Mouse (Mus musculus) embryonic facial prominence, embryonic 12.5 days (tissue): ENCODE results near the gene Cdc42ep3. TPM values are rescaled to one million over a fixed set of nuclear protein-coding genes. Genes with fewer than 3 reads are reported as not detected.

ENCODE experiments used
- ATAC-seq: fragments of 200-750 bp; cut with Nextera tagmentation; 2 replicates; pipeline ENCODE4 v1.8.0; 2017; ENCODE audit not compliant: insufficient number of reproducible peaks, insufficient read depth, low FRiP score, low TSS enrichment
- H3K27ac ChIP-seq: fragments of 300-500 bp; sonication (generic); 2 replicates; pipeline ENCODE4 v1.5.1; 2016; ENCODE audit warnings: mild to moderate bottlenecking
- H3K27me3 ChIP-seq: fragments of 300-500 bp; sonication (generic); 2 replicates; pipeline ENCODE4 v1.6.1; 2016; ENCODE audit warnings: mild to moderate bottlenecking, moderate library complexity
- H3K36me3 ChIP-seq: fragments of 300-500 bp; sonication (generic); 2 replicates; pipeline ENCODE4 v1.6.1; 2016; ENCODE audit warnings: mild to moderate bottlenecking
- H3K4me1 ChIP-seq: fragments of 300-500 bp; sonication (generic); 2 replicates; pipeline ENCODE4 v1.6.1; 2016
- H3K4me2 ChIP-seq: fragments of 300-500 bp; sonication (generic); replicated peaks from 2 replicates; pipeline ENCODE4 v1.6.1; 2016; ENCODE audit warnings: mild to moderate bottlenecking, moderate library complexity
- H3K4me3 ChIP-seq: fragments of 300-500 bp; sonication (generic); 2 replicates; pipeline ENCODE4 v1.5.1; 2016; ENCODE audit warnings: mild to moderate bottlenecking
- H3K9ac ChIP-seq: fragments of 300-500 bp; sonication (generic); 2 replicates; pipeline ENCODE4 v1.6.1; 2016; ENCODE audit warnings: mild to moderate bottlenecking, moderate library complexity
- H3K9me3 ChIP-seq: fragments of 300-500 bp; sonication (generic); 2 replicates; pipeline ENCODE4 v1.6.1; 2016; ENCODE audit warnings: mild to moderate bottlenecking, moderate library complexity
- WGBS: fragments of 180-500 bp; shearing (Covaris S2); methylation state at CpG from one replicate; pipeline ENCODE4 v1.1.7; 2016; 5-methylcytosine and 5-hydroxymethylcytosine counted together
- polyA plus RNA-seq: library from polyadenylated mRNA; unstranded; fragments of >200 nt; fragmentation: Nextera tagmentation; extraction: Ambion mirVana; gene quantifications from 2 replicates; pipeline ENCODE4 v1.2.1, GENCODE M21; 2016

Gene Cdc42ep3
- polyA plus RNA-seq, 1 experiment from 2014 or later: 61.5 TPM

GRCm38 (mm10) chr17:79356071-79356601, 1.2 kb upstream of the Cdc42ep3 start:
- H3K4me1 ChIP-seq: peaks cover 20% of the 10 kb centered on the region
- H3K36me3 ChIP-seq: no peaks in the 10 kb centered on the region
- no peak overlapping the region for H3K27ac ChIP-seq
- peak overlapping the region; percentile 99 for H3K4me2 ChIP-seq
- peak overlapping the region; percentile 68; the same call in 1 of the 2 replicates for H3K9ac ChIP-seq
- H3K9me3 ChIP-seq: no peaks in the 10 kb centered on the region
- 0 out of 2 replicates have a peak, but pooled peaks cover 3% of the 10 kb centered on the region for H3K27me3 ChIP-seq
- H3K4me3 ChIP-seq: peak overlapping the region; percentile 76
- 5% methylated on average over 24 of the region's 24 CpGs for WGBS
- ATAC-seq: no peak

- Histone ChIP-seq H3K4me3 (peak overlapping the region; percentile 76), H3K36me3 (no peaks in the 10 kb centered on the region), H3K27ac (peak overlapping the region; percentile 67), H3K4me1 (peaks cover 24% of the 10 kb centered on the region), H3K27me3 (0 out of 2 replicates have a peak, but pooled peaks cover 3% of the 10 kb centered on the region), H3K9ac (peak overlapping the region; percentile 68), H3K4me2 (peak overlapping the region; percentile 99), H3K9me3 (no peaks in the 10 kb centered on the region)
- WGBS: under 1% methylated on average over 59 of the region's 59 CpGs
- peak; percentile 48 for ATAC-seq
Measured at GRCm38 (mm10) chr17:79355271-79355991, 540 bp upstream of the Cdc42ep3 start.

GRCm38 (mm10) chr17:79354174-79354443, 782 bp downstream of the Cdc42ep3 start:
- Histone ChIP-seq H3K4me1 (peaks cover 29% of the 10 kb centered on the region), H3K27ac (peak overlapping the region; percentile 80), H3K27me3 (0 out of 2 replicates have a peak, but pooled peaks cover 3% of the 10 kb centered on the region), H3K4me2 (peak overlapping the region; percentile 99), H3K36me3 (no peaks in the 10 kb centered on the region), H3K4me3 (peak overlapping the region; percentile 76), H3K9ac (peak overlapping the region; percentile 68), H3K9me3 (no peaks in the 10 kb centered on the region)
- no peak for ATAC-seq
- under 1% methylated on average over 6 of the region's 6 CpGs for WGBS

- Histone ChIP-seq H3K36me3 (no peaks in the 10 kb centered on the region), H3K27ac (peak overlapping the region; percentile 80; the same call in 1 of the 2 replicates), H3K4me2 (peak overlapping the region; percentile 99), H3K4me1 (peaks cover 29% of the 10 kb centered on the region), H3K4me3 (peak overlapping the region; percentile 76), H3K9me3 (no peaks in the 10 kb centered on the region), H3K27me3 (0 out of 2 replicates have a peak, but pooled peaks cover 3% of the 10 kb centered on the region), H3K9ac (peak overlapping the region; percentile 68)
- 3% methylated on average over 16 of the region's 16 CpGs for WGBS
- ATAC-seq: no peak
Measured at GRCm38 (mm10) chr17:79353446-79354173, 1.3 kb downstream of the Cdc42ep3 start.

- no peaks in the 10 kb centered on the region for H3K9me3 ChIP-seq
- 80% methylated on average over 11 of the region's 11 CpGs for WGBS
- no peak for ATAC-seq
- no peaks in the 10 kb centered on the region for H3K27me3 ChIP-seq
- peaks cover 5% of the 10 kb centered on the region; the same call in 1 of the 2 replicates for H3K36me3 ChIP-seq
- H3K4me1 ChIP-seq: peaks cover 27% of the 10 kb centered on the region
- no peak overlapping the region for H3K27ac ChIP-seq
- no peak overlapping the region for H3K4me3 ChIP-seq
- no peak overlapping the region for H3K9ac ChIP-seq
- H3K4me2 ChIP-seq: no peak overlapping the region
Measured at GRCm38 (mm10) chr17:79350751-79351191, 4.1 kb downstream of the Cdc42ep3 start.

- no peak overlapping the region for H3K4me2 ChIP-seq
- WGBS: 82% methylated on average over 4 of the region's 4 CpGs
Measured at GRCm38 (mm10) chr17:79349371-79349770, 5.5 kb downstream of the Cdc42ep3 start.

GRCm38 (mm10) chr17:79347920-79348589, 6.8 kb downstream of the Cdc42ep3 start:
- no peak overlapping the region for H3K4me3 ChIP-seq
- H3K9me3 ChIP-seq: no peaks in the 10 kb centered on the region
- no peak overlapping the region for H3K4me2 ChIP-seq
- ATAC-seq: no peak
- peaks cover 5% of the 10 kb centered on the region; the same call in 1 of the 2 replicates for H3K36me3 ChIP-seq
- H3K27ac ChIP-seq: no peak overlapping the region
- 71% methylated on average over 7 of the region's 7 CpGs for WGBS
- no peaks in the 10 kb centered on the region for H3K27me3 ChIP-seq
- H3K9ac ChIP-seq: no peak overlapping the region
- peaks cover 21% of the 10 kb centered on the region; the same call in 1 of the 2 replicates for H3K4me1 ChIP-seq

More at GRCm38 (mm10) chr17:79349371-79349770, 5.5 kb downstream of the Cdc42ep3 start:
- Histone ChIP-seq H3K27ac (no peak overlapping the region), H3K4me3 (no peak overlapping the region), H3K9me3 (no peaks in the 10 kb centered on the region), H3K4me1 (peaks cover 24% of the 10 kb centered on the region), H3K9ac (no peak overlapping the region), H3K36me3 (peaks cover 5% of the 10 kb centered on the region; the same call in 1 of the 2 replicates), H3K27me3 (no peaks in the 10 kb centered on the region)
- ATAC-seq: no peak

- peaks cover 5% of the 10 kb centered on the region; the same call in 1 of the 2 replicates for H3K36me3 ChIP-seq
- no peak overlapping the region for H3K9ac ChIP-seq
- no peaks in the 10 kb centered on the region for H3K27me3 ChIP-seq
- H3K27ac ChIP-seq: no peak overlapping the region
- H3K4me2 ChIP-seq: no peak overlapping the region
- ATAC-seq: no peak
- H3K4me1 ChIP-seq: peaks cover 22% of the 10 kb centered on the region; the same call in 1 of the 2 replicates
- no peaks in the 10 kb centered on the region for H3K9me3 ChIP-seq
- WGBS: 83% methylated on average over 4 of the region's 4 CpGs
- H3K4me3 ChIP-seq: no peak overlapping the region
Measured at GRCm38 (mm10) chr17:79347291-79347690, 7.6 kb downstream of the Cdc42ep3 start.

- WGBS: 85% methylated on average over 25 of the region's 25 CpGs
- H3K27me3 ChIP-seq: no peaks in the 10 kb centered on the region
- H3K27ac ChIP-seq: no peak overlapping the region
- H3K9me3 ChIP-seq: no peaks in the 10 kb centered on the region
- peaks cover 18% of the 10 kb centered on the region; the same call in 1 of the 2 replicates for H3K4me1 ChIP-seq
- peaks cover 5% of the 10 kb centered on the region; the same call in 1 of the 2 replicates for H3K36me3 ChIP-seq
- no peak overlapping the region for H3K9ac ChIP-seq
- no peak overlapping the region for H3K4me3 ChIP-seq
- no peak overlapping the region for H3K4me2 ChIP-seq
- no peak for ATAC-seq
Measured at GRCm38 (mm10) chr17:79345001-79345709, 9.7 kb downstream of the Cdc42ep3 start.

- Histone ChIP-seq H3K36me3 (peaks cover 5% of the 10 kb centered on the region; the same call in 1 of the 2 replicates), H3K4me2 (no peak overlapping the region), H3K27me3 (no peaks in the 10 kb centered on the region), H3K4me3 (no peak overlapping the region), H3K9ac (no peak overlapping the region), H3K27ac (no peak overlapping the region), H3K4me1 (peaks cover 13% of the 10 kb centered on the region; the same call in 1 of the 2 replicates), H3K9me3 (no peaks in the 10 kb centered on the region)
- WGBS: 70% methylated on average over 5 of the region's 5 CpGs
- no peak for ATAC-seq
Measured at GRCm38 (mm10) chr17:79343334-79343946, 11.5 kb downstream of the Cdc42ep3 start.
